Mouse (Mus musculus) heart, adult 2 months (tissue): ENCODE measurements around the gene Tcf19.

ENCODE experiments used
- CTCF ChIP-seq: fragments of 200-600 bp; IDR thresholded peaks from 2 replicates; pipeline ENCODE4 v1.8.1; 2022; ENCODE audit warnings: antibody characterized with exemption, mild to moderate bottlenecking, moderate library complexity
- POLR2A ChIP-seq: fragments of 200-500 bp; IDR thresholded peaks from 2 replicates; pipeline ENCODE4 v1.6.1; 2011; ENCODE audit warnings: mild to moderate bottlenecking, low read depth, low read length, control low read depth; ENCODE audit not compliant: insufficient read depth

- TF ChIP-seq CTCF: peak; percentile 93
- TF ChIP-seq POLR2A: no peak
Measured at GRCm38 (mm10) chr17:35544680-35545079, 28.1 kb upstream of the Tcf19 start.
